Mouse (Mus musculus): ENCODE data around the gene Gm10097.

DNA sequence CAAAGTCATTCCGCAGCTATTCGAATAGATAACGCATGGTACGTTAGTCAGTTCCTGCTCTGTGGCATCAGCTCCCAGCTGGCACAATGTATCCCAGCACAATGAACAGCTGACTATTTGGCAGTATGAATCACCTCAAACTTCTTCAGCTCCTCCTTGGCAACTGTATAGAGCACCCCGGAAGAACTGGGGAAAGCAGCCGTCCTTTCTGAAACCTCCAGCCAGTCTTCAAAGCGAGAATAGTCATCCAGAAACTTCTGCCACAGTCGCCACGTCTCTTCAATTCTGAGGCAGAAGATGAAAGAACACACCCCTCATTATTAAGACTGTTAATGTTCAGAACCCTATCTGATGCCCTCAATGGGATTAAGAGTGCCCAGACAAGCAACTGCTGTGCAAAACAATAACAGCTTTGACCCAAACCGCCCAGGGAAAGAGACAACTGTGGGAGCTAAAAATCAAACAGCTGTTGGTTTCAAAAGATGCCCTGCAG lies 12.7 kb upstream of the Gm10097 start:
- TF ChIP-seq MAX (IDR thresholded peaks at IDR 0.05; ENCODE audit: low read length) (no peak), CTCF (conservative IDR thresholded peaks at IDR 0.05 in 1 of 2, IDR thresholded peaks at IDR 0.05 in 1 of 2; ENCODE audit: low read depth in 2 of 2, low read length in 2 of 2) (no peak), ELF1 (IDR thresholded peaks at IDR 0.05; ENCODE audit: low read depth, low read length) (peak; percentile 65), JUND (conservative IDR thresholded peaks at IDR 0.05; ENCODE audit: low read depth, low read length) (peak; percentile 79), ZKSCAN1 (IDR thresholded peaks at IDR 0.05; ENCODE audit: borderline replicate concordance, low read depth, low read length) (no peak), RAD21 (IDR thresholded peaks at IDR 0.05; ENCODE audit: low read depth, low read length) (no peak), ETS1 (conservative IDR thresholded peaks at IDR 0.05; ENCODE audit: low read depth, low read length) (0 out of 2 replicates have a peak, but pooled peaks have one; percentile 10), CHD2 (IDR thresholded peaks at IDR 0.05; ENCODE audit: low read length) (no peak), HCFC1 (IDR thresholded peaks at IDR 0.05; ENCODE audit: low read depth, low read length) (no peak), POLR2A (IDR thresholded peaks at IDR 0.05; ENCODE audit: low read depth, low read length) (no peak), E2F4 (IDR thresholded peaks at IDR 0.05; ENCODE audit: insufficient replicate concordance, low read depth, low read length) (no peak), RCOR1 (conservative IDR thresholded peaks at IDR 0.05; ENCODE audit: low read depth, low read length) (no peak; the same call in 1 of the 2 replicates), ZNF384 (IDR thresholded peaks at IDR 0.05; ENCODE audit: low read depth, low read length) (no peak), MAFK (IDR thresholded peaks at IDR 0.05; ENCODE audit: insufficient replicate concordance, low read length) (no peak)

Data from CH12.LX (cell line).